Mouse (Mus musculus) NIH3T3 (cell line): ENCODE results near the gene Cd24a.

Source experiments
- DNase-seq: peaks from one replicate; pipeline ENCODE4 v3.0.0-alpha.2; 2012; ENCODE audit warnings: low read depth

Cd24a gene

DNA sequence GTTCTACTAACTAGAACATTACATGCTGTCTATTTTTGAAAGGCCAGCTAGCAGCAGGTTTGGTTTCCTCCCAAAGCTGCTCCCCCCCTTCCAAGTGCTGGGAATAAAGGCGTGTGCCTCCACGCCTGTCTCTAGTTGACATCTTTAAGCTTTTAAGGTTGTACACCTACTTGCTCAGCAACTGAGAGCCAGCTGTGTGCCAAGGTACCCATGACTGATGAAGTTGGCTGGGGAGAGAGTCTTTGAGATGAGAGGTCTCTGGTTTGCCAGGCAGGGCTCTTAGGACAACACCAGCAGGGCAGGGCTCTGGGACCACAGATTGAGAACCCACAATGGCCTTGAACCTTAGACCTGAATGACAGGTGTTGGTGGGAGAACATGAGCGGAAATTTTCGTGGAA lies 6.5 kb downstream of the Cd24a start:
- no peak for DNase-seq

DNA sequence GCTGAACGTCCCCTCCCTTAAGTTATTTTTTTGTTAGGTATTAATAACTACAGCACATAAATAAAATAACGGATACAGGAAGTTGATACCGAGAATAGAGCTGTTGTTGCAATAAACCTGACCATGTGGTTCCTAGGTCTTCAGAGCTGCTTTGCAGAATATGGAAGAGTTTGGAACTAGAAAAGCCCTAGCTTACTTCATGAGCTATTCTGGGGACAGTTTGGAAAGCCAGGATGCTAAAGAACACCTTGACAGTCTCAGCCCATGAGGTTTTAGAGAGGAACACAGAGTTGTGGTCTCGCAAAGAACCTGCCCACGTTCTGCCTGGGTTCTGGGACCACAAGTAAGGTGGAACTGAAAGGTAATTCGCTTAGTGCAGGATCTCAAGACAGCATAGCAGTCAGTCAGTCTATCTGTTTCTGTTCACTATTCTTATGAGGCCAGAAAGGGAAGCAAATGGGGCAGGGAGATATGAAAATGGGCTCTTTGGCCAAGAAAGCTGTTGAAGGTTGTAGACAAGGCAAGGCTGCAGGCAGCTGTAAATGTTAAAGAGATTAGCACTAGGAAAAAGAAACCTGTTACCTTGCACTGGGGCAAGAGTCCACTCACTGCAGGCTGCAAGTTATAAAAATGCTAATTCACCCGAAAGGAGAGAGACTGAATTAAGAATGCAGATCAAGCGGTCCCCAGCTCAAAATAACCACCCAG lies 10.5 kb downstream of the Cd24a start:
- no peak for DNase-seq

DNA sequence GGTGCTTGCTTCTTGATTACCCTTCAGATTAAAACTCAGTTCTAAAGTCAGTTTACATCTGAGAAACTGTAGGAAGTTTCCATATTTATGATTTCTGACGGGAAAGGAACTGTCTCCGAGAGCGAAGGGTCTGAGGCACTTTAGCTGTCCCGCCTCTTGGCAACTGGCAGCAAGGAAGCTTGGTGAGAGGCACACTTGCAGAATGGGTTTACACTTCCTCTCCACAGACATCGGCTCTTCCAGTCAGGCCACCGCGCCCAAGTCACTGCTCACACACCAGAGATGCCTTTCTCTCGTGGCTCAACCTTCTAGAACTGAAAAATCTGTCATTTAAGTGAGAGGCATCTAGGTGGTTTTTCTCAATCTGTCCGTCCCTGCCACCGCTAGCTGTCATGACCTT lies 13.4 kb downstream of the Cd24a start:
- no peak for DNase-seq

DNA sequence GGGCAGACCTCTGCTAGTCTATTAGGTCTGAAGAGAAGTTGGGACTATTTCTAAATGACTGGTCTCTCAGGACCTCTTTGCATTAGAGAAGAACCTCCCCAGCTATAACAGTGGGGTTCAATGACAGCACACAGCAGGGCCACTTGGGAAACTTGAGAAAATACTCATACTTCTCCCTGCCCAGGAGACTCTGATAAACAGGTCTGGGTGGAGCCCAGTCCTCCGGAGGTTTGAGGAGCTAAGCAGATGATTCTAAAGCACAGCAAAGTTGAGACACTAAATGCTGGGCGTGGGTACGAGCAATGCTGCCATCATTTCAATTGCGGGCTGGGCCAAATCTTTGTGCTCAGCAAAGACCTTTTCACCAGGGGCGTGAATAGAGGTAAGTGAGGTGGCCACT lies 15.1 kb downstream of the Cd24a start:
- no peak for DNase-seq

DNA sequence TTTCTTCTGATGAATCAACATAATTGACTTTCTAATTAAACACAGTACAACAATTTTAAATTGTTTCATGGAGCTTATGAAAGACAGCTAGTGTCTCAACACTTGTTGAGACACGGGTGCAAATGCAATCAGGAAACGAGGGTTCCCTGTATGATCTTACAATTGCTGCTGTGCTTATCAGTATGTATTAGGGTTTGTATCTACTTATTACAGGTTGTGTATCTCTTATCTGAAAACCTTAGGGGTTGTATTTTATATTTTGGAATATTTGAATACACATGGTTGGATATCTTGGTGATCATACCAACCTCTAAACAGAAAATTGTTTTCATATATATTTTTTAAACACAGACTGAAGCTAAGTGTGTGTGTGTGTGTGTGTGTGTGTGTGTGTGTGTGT lies 16.1 kb downstream of the Cd24a start:
- DNase-seq, result no peak

DNA sequence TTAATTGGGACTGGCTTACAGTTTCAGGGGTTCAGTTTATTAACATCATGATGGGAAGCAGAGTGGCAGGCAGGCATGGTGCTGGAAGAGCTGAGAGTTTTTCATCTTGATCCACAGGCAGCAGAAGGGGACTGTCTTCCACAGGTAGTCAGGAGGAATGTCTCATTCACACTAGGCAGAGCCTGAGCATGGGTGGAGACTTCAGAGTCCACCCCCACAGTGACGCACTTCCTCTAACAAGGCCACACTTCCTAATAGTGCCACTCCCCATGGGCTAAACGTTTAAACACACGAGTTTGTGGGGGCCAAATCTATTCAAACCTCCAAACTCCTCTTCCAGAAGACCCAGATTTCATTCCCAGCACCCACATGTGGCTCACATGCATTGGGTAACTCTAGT lies 16.8 kb downstream of the Cd24a start:
- DNase-seq, result no peak

DNA sequence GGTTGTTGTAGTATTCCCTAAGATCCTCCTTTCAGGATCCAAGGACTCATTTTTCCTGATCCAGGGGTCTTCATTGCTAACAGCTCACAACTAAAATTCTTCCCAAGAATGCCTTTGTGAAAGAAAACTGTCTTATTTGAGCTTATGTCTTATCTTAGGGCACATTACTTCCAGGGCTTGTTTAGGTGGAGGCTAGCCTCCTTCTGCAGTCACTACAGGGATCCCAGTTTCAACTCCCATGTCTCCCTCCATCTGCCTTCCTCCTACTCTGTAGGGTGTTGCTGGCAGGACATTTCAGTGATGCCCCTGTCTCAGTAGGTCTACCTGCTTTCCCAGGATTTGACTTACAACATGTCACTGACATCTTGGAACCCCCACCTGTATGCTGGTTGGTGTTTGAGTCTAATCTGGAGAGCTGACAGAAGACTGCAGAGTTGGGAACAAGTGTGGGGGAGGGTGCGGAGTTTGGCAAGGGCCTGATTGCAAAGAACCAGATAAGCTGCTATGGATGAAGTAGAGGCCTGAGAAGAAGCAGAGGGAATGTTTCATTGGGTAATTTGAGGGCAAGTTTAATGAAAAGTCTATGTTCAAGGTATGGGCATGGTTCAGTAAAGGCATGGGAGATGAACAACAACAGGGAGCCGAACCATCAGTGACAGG lies 20.1 kb downstream of the Cd24a start:
- no peak for DNase-seq

DNA sequence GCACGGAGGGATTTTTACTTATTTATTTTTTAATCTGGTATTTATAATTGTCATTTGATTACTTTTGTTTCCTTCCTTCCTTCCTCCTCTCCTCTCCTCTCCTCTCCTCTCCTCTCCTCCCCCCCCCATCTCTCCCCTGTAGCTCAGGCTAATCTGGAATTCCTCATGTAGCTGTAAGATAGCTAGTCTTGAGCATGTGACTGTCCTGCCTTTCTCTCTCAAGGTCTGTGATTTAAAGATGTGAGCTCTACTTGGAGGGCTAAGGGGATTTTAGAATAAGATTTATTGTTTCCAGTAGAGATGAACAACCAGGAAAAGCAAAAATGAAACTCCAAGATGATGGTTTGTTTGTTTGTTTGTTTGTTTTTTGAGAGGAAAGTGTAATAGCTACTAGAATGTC lies 23.0 kb downstream of the Cd24a start:
- no peak for DNase-seq

DNA sequence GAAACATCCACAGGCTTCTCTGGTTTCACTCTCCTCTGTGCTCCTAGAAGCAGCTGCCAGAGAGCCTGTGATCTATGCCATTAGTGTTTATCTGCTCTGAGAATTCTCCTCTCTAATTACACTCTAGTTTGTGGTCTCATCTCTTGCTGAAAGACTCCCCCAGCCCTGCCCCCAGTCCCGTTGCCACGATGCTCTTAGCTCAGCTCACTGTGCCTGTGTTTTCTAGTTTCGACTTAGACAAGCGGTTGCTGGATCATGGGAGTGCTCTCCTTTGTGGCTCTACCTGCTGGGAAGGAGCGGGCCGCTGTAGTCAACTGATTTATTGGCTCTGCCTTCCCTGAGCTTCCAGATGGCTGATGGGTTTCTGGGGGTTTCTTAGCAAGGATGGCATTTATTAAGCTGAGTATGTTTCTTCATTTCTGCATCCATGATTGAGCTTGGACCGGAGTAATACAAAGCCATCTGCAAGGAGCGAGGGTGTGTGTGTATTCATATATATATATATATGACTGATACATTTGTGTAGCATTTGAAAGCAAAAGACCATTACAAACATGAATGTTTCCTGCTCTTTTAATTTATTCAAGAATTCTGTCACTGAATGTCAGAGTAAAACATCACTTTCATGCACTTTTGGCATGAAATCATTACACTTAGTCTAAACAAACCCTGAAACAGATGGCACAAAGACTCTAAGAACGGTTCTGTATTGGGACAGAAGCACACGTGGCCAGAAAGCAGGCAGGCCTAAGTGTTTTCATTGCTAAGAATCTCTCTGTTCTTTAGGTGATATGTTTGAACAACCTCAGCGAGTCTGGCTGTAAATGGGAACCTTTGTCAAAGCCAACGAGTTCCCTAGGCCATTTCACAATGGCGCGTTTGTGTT lies 23.7 kb downstream of the Cd24a start:
- no peak for DNase-seq

DNA sequence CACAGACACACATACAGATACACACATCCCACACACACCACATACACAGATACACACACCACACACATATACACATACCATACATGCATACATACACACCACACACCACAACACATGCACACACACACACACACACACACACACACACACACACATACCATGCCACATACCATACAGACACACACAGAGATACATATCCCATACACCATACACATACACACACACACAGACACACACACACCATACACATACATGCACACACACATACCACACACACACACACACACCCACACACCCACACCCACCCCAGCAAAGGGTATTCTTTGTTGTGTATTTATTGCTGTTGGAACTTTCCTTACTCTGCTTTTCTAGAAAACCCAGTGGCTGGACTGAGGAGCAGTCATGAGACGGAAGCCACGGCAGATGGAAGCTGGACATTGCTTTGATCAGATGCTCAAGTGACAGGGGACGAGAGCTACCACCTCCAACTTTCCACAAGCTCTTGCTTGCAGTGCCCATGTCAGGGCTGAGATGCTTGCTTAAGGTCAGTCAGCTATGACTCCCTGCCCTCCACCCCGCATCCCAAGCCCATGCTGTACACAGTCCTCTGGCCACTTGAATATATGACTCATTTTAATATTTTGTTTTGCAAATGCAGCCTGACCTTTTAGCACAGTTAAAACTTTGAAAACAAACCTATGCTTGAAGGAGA lies 26.0 kb downstream of the Cd24a start:
- DNase-seq, result peak; percentile 72

DNA sequence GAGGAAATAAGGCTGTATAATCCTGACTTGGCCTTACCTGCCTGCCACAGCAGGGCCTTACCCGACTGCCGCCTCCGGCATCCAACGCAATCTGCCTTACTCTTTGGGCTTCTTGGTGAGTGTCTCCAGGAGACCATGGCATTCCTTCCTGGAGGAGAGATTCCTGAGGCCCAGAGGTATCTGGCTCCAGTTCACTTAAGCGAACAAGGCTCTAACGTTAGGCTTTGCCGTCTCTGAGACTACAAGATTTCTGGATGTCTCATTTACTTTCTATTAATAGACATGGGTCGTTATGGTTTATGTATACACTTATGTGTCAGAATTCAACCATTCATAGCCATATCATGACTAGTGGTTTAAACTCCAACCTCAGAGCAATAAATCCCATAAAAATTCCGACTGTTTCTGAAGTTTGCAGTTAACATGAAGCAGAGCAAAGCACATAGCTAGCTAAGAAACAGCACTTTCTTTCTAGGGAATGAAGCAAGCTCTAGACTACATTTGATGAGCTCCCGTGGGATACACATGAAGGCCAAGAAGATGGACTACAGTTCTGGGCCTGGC lies 26.7 kb downstream of the Cd24a start:
- peak; percentile 89 for DNase-seq

DNA sequence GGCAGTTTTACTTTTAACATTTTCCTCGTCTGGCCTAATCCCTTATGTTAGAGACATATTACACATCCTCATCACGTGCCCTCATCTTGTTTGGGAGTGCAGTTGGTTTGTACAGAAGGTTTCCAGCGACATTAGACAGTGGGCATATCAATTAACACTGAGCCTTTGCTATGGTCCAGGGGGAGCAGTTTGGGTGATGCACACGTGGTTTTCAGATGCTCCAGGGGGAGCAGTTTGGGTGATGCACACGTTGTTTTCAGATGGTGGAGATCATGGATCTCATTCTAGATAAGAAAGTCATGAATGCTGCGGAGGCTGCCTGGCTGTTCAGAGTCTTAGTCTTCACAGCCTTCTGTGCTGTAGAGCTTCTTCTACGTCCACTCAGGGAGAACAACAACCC lies 27.8 kb downstream of the Cd24a start:
- DNase-seq, result no peak

DNA sequence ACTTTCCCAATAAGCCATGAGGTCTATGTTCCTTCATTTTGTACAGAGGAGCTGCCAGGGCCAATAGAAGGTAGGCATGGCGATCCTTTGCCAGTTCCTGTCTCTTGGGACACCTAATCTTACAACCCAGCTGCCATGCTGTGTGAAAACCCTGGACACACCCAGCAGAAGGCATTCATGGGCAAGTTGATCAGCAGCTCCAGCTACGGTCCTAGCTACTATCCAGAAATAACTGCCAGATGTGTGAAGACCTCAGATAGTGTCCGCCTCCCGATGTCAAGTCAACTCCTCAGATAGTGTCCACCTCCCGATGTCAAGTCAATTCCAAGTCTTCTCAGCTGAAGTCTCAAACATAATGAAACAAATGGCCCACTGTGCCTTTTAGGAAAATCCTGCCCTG lies 31.4 kb downstream of the Cd24a start:
- no peak for DNase-seq

DNA sequence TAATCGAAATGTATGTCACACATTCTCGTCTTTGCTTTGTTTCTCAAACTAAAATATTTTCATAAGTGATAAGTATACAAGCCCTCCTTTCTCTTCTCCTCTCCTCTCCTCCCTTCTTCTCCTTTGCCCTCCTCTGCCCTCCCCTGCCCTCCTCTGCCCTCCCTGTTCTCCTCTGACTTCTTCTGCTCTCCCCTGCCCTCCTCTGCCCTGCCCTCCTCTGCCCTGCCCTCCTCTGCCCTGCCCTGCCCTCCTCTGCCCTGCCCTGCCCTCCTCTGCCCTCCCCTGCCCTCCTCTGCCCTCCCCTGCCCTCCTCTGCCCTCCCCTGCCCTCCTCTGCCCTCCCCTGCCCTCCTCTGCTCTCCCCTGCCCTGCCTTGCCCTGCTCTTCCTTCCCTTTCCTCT lies 31.9 kb downstream of the Cd24a start:
- no peak for DNase-seq

DNA sequence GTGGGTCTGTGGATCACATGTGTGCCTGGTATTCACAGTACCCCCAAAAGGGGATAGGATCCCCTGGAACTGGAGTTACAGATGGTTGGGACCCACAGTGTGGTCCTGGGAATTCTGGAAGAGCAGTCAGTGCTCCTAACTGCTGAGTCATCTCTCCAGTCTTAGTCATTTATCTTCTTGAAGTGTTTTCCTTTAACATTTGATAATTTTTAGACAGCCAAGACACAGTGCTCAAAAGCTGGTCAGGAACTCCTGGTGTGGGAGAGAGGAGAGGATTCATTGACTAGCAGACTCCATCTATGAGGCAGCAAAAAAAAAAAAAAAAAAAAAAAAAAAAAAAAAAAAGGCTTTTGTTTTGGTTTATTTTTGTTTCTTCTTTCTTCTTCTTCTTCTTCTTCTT lies 33.0 kb downstream of the Cd24a start:
- DNase-seq, result peak; percentile 61

DNA sequence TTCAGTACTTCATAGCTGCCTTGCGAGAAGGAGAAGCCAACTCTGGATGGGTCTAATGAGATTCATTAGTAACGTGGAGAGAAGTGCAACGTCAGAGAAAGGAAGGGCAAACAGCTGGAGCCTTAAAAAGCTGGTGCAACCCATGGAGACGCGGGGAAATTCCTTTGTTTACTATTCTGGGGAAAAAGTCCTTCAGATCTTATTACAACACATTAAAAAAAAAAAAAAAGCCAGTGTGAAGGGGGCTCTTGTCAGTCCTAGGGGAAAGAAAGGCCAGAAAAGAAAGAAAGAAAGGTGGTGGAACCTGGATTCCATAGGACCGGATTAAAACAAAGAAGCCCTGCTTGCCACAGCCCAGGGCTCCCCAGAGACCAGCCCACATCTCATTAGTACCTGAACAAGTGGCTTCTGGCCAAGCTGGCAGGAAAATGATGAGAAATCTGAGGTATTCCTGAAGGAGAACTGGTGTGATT lies 41.0 kb downstream of the Cd24a start:
- DNase-seq, result peak; percentile 31

DNA sequence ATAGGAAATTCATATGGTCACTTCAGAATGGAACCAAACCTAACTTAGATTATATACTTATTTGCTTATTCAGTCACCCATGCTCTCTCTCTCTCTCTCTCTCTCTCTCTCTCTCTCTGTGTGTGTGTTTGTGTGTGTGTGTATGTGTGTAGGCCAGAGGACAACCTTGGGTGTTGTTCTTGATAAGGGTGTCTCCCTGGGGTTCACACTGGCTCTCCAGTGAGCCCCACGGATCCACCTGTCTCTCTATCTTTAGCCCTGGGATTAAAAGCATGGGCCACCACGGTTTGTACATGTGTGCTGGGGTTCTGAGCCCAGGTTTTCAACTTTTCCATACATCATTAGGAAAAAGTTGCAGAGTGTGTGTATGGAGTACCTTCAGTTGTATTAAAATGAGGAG lies 41.9 kb downstream of the Cd24a start:
- DNase-seq, result no peak

DNA sequence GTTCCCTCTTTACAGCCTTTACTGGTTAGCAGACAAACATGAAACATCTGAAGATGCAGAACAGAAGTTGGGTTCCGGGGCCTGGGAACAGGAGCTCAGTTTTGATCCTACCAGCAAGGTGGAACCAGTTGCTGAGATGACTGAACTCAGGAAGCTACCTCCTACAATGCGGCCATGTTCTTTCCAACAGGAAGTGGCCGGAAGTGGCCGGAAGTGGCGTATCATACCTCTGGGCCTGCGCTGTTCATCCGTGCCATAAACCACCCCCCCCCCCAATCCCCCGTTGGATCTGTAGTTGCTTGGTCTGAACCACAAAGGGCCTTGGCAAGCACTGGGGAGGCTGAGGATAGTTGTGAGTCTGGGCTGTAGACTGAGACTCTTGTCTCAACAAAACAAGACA lies 45.4 kb downstream of the Cd24a start:
- no peak for DNase-seq

DNA sequence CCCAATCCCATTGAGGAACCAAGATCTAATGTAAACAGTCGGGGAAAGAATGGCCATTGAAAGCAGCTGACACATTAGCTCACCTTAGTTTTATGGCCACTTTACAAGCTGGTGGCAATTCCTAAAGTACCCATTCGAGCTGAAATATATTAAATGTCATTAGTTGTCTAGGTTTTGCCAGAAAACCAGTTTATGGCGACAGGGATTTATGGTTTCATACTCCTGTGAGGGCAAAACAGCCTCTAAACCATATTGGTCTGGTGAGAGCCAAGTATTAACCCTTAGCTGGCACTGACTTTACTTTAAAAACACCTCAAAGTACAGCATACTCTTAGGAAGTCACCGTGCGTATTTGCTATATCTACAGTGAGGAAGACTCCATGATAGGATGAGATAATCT lies 46.3 kb downstream of the Cd24a start:
- no peak for DNase-seq

DNA sequence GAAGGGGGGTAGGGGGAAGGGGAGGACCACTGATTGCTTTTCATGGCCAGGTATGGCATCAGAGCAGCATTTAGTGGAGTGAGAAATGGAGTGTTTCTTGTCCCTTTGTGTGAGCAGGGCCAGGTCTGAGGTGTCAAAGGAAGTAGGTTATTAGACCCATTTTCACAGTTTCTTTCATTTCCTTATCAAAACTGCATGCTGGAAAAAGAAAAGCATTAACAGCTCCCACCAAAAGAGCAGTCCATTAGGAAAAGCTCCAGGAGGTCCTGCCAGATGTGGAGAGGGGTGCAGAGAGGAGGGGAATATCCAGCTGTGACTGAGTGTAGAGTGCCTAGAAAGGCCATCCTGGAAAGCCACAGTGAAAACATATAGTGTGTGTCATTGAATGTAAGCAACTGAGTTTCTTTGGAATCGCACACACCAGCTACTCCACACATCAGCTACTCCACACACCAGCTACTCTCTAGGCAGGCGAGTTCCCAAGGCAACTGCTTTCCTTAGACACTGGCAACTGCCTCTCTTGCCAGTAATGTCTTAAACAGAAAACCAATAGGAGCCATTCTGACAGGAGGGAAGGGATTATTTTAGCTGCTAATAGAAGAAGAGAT lies 46.8 kb downstream of the Cd24a start:
- DNase-seq, result no peak

DNA sequence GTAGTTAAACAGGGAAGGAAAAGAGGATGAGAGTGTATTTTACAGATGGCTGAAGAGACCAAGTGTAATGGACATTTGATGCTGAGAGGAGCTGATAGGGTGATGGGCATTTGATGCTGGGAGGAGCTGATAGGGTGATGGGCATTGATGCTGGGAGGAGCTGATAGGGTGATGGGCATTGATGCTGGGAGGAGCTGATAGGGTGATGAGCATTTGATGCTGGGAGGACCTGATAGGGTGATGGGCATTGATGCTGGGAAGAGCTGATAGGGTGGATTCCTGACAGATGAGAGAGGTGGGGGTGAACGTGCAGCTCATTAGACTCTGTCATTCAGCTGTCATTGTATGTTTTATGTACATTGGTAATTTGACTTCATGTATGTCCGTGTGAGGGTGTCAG lies 47.5 kb downstream of the Cd24a start:
- no peak for DNase-seq

DNA sequence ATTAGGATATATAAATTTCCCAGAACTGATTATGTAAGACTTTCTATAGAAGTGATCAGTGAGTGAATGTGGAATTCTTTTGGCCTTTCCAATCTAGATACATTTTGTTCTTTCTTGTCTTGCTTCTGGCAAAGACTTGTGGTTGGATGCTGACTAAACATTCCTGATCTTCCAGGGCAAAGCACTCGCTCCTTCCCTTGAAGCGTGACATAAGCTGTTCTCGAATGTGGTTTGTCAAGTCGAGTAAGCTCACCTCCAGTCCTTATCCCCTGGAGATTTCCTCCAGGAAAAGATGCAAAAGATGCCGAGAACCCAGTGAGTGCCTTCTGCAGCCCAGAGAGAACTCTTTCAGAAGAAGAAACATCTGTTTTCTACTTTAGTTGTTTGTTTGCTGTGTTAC lies 51.1 kb downstream of the Cd24a start:
- DNase-seq, result peak; percentile 56
